Mouse (Mus musculus) kidney, adult 2 months (tissue): ENCODE measurements at regions not wholly inside any gene's neighbourhood (a gene's known extent, or its start where the extent isn't known, plus 50 kb on each side); places are given as distances from the start of the nearest gene placed in this dataset.

ENCODE experiments used
- CTCF ChIP-seq: fragments of 200-500 bp; conservative IDR thresholded peaks from 2 replicates; pipeline ENCODE4 v1.5.1; 2011; ENCODE audit warnings: low read depth, mild to moderate bottlenecking, control low read depth, low read length, moderate library complexity, mixed read lengths; ENCODE audit not compliant: insufficient read depth, insufficient read length
- POLR2A ChIP-seq: fragments of 200-500 bp; IDR thresholded peaks from one replicate; pipeline ENCODE4 v1.6.1; 2011; ENCODE audit warnings: low read depth, low read length, control low read depth

DNA sequence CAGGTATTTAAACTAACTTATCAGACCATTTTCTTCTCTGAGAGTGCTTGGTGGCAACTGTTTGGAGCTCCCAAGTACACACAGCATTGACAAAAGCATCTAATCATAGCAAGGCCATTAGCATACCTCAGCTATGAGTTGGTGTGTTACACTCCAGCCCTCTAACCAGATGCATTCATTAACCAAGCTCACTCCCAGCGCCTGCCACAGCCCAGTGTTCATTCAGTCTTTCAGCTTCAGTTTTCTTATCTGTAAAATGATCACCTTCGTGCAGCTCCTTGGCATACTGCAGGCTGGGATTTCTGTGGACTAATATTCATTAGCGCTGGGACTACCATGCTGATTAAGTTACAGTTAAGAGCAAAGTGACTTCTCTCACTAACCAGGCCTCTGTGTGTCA, 611.7 kb downstream of the Fam19a2 start:
- TF ChIP-seq CTCF = no peak
- no peak for TF ChIP-seq POLR2A
